Mouse (Mus musculus) embryonic facial prominence, embryonic 11.5 days (tissue): Measurements from ENCODE around the gene Olfr138. TPM values are rescaled to one million over a fixed set of nuclear protein-coding genes. Genes with fewer than 3 reads are reported as not detected.

ENCODE experiments used
- ATAC-seq: fragments of 200-750 bp; cut with Nextera tagmentation; replicated peaks from 2 replicates; pipeline ENCODE4 v1.8.0; 2017; ENCODE audit warnings: low read depth; ENCODE audit not compliant: insufficient number of reproducible peaks, low FRiP score, low TSS enrichment
- DNase-seq: peaks from one replicate; pipeline ENCODE4 v3.0.0-alpha.2; 2015; ENCODE audit warnings: low spot score
- H3K27ac ChIP-seq: fragments of 300-500 bp; sonication (generic); replicated peaks from 2 replicates; pipeline ENCODE4 v1.5.1; 2014; ENCODE audit warnings: mild to moderate bottlenecking, low read depth, low read length, control low read depth
- H3K27me3 ChIP-seq: fragments of 300-500 bp; sonication (generic); 2 replicates; pipeline ENCODE4 v1.6.1; 2014; ENCODE audit warnings: mild to moderate bottlenecking, low read length, moderate library complexity, mixed read lengths; ENCODE audit not compliant: control insufficient read depth, insufficient read depth
- H3K36me3 ChIP-seq: fragments of 300-500 bp; sonication (generic); replicated peaks from 2 replicates; pipeline ENCODE4 v1.6.1; 2014; ENCODE audit warnings: low read depth, mild to moderate bottlenecking, low read length, moderate library complexity, mixed read lengths; ENCODE audit not compliant: control insufficient read depth, insufficient read depth
- H3K4me1 ChIP-seq: fragments of 300-500 bp; sonication (generic); 2 replicates; pipeline ENCODE4 v1.6.1; 2014; ENCODE audit warnings: low read length, mixed read lengths; ENCODE audit not compliant: control insufficient read depth, insufficient read depth
- H3K4me2 ChIP-seq: fragments of 300-500 bp; sonication (generic); 2 replicates; pipeline ENCODE4 v1.6.1; 2014; ENCODE audit warnings: low read depth, mild to moderate bottlenecking, control low read depth, low read length, moderate library complexity
- H3K4me3 ChIP-seq: fragments of 300-500 bp; sonication (generic); 2 replicates; pipeline ENCODE4 v1.5.1; 2014; ENCODE audit warnings: low read depth, low read length, control low read depth
- H3K9ac ChIP-seq: fragments of 300-500 bp; sonication (generic); replicated peaks from 2 replicates; pipeline ENCODE4 v1.6.1; 2014; ENCODE audit warnings: mild to moderate bottlenecking, control low read depth, low read length
- H3K9me3 ChIP-seq: fragments of 300-500 bp; sonication (generic); replicated peaks from 2 replicates; pipeline ENCODE4 v1.6.1; 2016; ENCODE audit warnings: mild to moderate bottlenecking, low read length, inconsistent platforms, mixed read lengths; ENCODE audit not compliant: control insufficient read depth
- WGBS: fragments of 180-500 bp; shearing (Covaris S2); extraction: QIAGEN DNeasy Blood & Tissue Kit; methylation state at CpG from one replicate; pipeline ENCODE4 v1.1.7; 2014; 5-methylcytosine and 5-hydroxymethylcytosine counted together
- polyA plus RNA-seq: library from polyadenylated mRNA; unstranded; fragments of >200 nt; fragmentation: Nextera tagmentation; extraction: Ambion mirVana; gene quantifications from 2 replicates; pipeline ENCODE4 v1.2.1, GENCODE M21; 2014

The Olfr138 gene
- not detected in 2 replicates for polyA plus RNA-seq

DNA sequence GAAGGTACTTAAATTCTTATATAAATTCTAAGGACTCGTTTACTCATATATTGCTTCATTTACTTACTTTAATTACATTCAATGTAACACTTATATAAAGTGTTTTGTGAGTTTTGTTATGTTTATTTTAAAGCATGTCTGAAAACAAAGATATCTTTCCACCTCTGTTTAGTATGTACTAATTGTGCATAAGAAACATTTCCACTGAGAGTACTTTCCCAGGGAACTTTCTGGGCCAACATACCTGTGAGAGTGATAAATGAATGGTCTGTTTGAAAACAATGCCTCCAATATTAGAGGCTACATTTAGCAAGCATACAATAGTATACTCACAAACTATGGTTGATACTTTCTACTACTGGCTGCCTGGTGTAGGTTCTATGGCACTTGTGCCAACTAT is at the start of gene Olfr138:
TSS of gene Olfr138 (plus strand) at position 301 of the 400 bp plus-strand sequence.
- DNase-seq (no peak), ATAC-seq (no peak)
- no peak within 1 kb of the TSS for H3K4me3 ChIP-seq
- no peaks in the 10 kb centered on the region for H3K4me1 ChIP-seq
- H3K9ac ChIP-seq = no peak within 1 kb of the TSS
- no peaks in the 10 kb centered on the region for H3K36me3 ChIP-seq
- WGBS = 84% methylated on average over 1 of the region's 1 CpGs
- H3K27ac ChIP-seq = no peak within 1 kb of the TSS
- H3K27me3 ChIP-seq = no peaks in the 10 kb centered on the region
- H3K4me2 ChIP-seq = no peak within 1 kb of the TSS
- no peaks in the 10 kb centered on the region for H3K9me3 ChIP-seq

GRCm38 (mm10) chr17:38307470-38307869 is 46.6 kb downstream of the Olfr138 start, which contains the start of gene Olfr137:
TSS of gene Olfr137 (minus strand) at chr17:38307570.
- Histone ChIP-seq H3K36me3 (no peaks in the 10 kb centered on the region), H3K9ac (no peak within 1 kb of the TSS), H3K4me2 (no peak within 1 kb of the TSS), H3K9me3 (no peaks in the 10 kb centered on the region), H3K4me1 (no peaks in the 10 kb centered on the region), H3K27me3 (no peaks in the 10 kb centered on the region), H3K27ac (no peak within 1 kb of the TSS), H3K4me3 (no peak within 1 kb of the TSS)
- ATAC-seq (no peak), DNase-seq (no peak)

Other genes with a start within 250 kb of the Olfr138 start
- not detected in 2 replicates for gene Olfr129, start 201.0 kb upstream of the Olfr138 start, polyA plus RNA-seq
- gene Olfr130, start 197.1 kb upstream of the Olfr138 start, polyA plus RNA-seq = not detected in 2 replicates
- gene Olfr131, start 172.3 kb upstream of the Olfr138 start, polyA plus RNA-seq = not detected in 2 replicates
- gene Olfr132, start 126.5 kb upstream of the Olfr138 start, polyA plus RNA-seq = not detected in 2 replicates
- not detected in 2 replicates for gene Olfr133, start 115.8 kb upstream of the Olfr138 start, polyA plus RNA-seq
- not detected in 2 replicates for gene Olfr134, start 89.6 kb upstream of the Olfr138 start, polyA plus RNA-seq
- gene Olfr135, start 56.7 kb upstream of the Olfr138 start, polyA plus RNA-seq = not detected in 2 replicates
- not detected in 2 replicates for gene Olfr137, start 46.5 kb downstream of the Olfr138 start, polyA plus RNA-seq
- not detected in 2 replicates for gene Olfr136, start 68.8 kb downstream of the Olfr138 start, polyA plus RNA-seq
- not detected in 2 replicates for gene Esp36, start 159.2 kb downstream of the Olfr138 start, polyA plus RNA-seq